Mouse (Mus musculus) C2C12 (cell line): ENCODE measurements around the gene Idua.

Experiments
- CTCF ChIP-seq: IDR thresholded peaks from one replicate; pipeline ENCODE4 v1.5.1; 2011; ENCODE audit not compliant: control insufficient read depth, insufficient read depth, insufficient read length
- MAX ChIP-seq: IDR thresholded peaks from one replicate; pipeline ENCODE4 v1.6.1; 2011; ENCODE audit warnings: mild to moderate bottlenecking, control low read depth
- USF1 ChIP-seq: IDR thresholded peaks from one replicate; pipeline ENCODE4 v1.6.1; 2011; ENCODE audit warnings: low read depth, mild to moderate bottlenecking, control low read depth, moderate library complexity

GRCm38 (mm10) chr5:108629634-108630483, 30.3 kb upstream of the Idua start, which contains the start of the genes Gak and Tmem175:
- no peak for TF ChIP-seq CTCF
- TF ChIP-seq USF1 = no peak
- TF ChIP-seq MAX = no peak
